Mouse (Mus musculus) thymus, adult 2 months (tissue): ENCODE results near the gene Psg16. TPM values are rescaled to one million over a fixed set of nuclear protein-coding genes. Genes with fewer than 3 reads are reported as not detected.
A peak's percentile ranks its signal among the peaks of the same experiment; 100 is the strongest.

Experiments
- DNase-seq: peaks from one replicate; pipeline ENCODE4 v3.0.0; 2021
- H3K27ac ChIP-seq: fragments of 200-500 bp; 2 replicates; pipeline ENCODE4 v1.5.1; 2012; ENCODE audit warnings: low read length, control low read depth; ENCODE audit not compliant: control insufficient read depth, insufficient read depth
- H3K27me3 ChIP-seq: fragments of 200-500 bp; 2 replicates; pipeline ENCODE4 v1.6.1; 2012; ENCODE audit warnings: mild to moderate bottlenecking, low read length, moderate library complexity, mixed read lengths; ENCODE audit not compliant: control insufficient read depth, insufficient read depth
- H3K36me3 ChIP-seq: fragments of 200-500 bp; 2 replicates; pipeline ENCODE4 v1.6.1; 2012; ENCODE audit warnings: mild to moderate bottlenecking, low read length, moderate library complexity; ENCODE audit not compliant: control insufficient read depth, insufficient read depth
- H3K4me1 ChIP-seq: fragments of 200-500 bp; replicated peaks from 2 replicates; pipeline ENCODE4 v1.6.1; 2012; ENCODE audit warnings: low read length; ENCODE audit not compliant: control insufficient read depth, insufficient read depth
- H3K4me3 ChIP-seq: fragments of 200-500 bp; 2 replicates; pipeline ENCODE4 v1.5.1; 2012; ENCODE audit warnings: mild to moderate bottlenecking, low read length, control low read depth, moderate library complexity; ENCODE audit not compliant: control insufficient read depth, insufficient read depth
- CTCF ChIP-seq: fragments of 200-500 bp; IDR thresholded peaks from 2 replicates; pipeline ENCODE4 v1.5.1; 2012; ENCODE audit warnings: mild to moderate bottlenecking, control low read depth, low read length, moderate library complexity, borderline replicate concordance; ENCODE audit not compliant: control insufficient read depth, poor library complexity, insufficient read depth; ENCODE audit errors: extremely low read depth
- POLR2A ChIP-seq: fragments of 200-500 bp; IDR thresholded peaks from 2 replicates; pipeline ENCODE4 v1.6.1; 2012; ENCODE audit warnings: mild to moderate bottlenecking, low read length, control low read depth, moderate library complexity; ENCODE audit not compliant: control insufficient read depth, poor library complexity, insufficient read depth; ENCODE audit errors: extremely low read depth
- WGBS: fragments of 180-500 bp; shearing (Covaris S2); methylation state at CpG from one replicate; pipeline ENCODE4 v1.1.7; 2018; 5-methylcytosine and 5-hydroxymethylcytosine counted together
- polyA plus RNA-seq: library from polyadenylated mRNA; depleted of rRNA; stranded (reverse); fragments of >200 nt; gene quantifications from 2 replicates; pipeline ENCODE4 v1.2.3, GENCODE M21; 2012

Gene Psg16
- polyA plus RNA-seq, 1 experiment = not detected

DNA sequence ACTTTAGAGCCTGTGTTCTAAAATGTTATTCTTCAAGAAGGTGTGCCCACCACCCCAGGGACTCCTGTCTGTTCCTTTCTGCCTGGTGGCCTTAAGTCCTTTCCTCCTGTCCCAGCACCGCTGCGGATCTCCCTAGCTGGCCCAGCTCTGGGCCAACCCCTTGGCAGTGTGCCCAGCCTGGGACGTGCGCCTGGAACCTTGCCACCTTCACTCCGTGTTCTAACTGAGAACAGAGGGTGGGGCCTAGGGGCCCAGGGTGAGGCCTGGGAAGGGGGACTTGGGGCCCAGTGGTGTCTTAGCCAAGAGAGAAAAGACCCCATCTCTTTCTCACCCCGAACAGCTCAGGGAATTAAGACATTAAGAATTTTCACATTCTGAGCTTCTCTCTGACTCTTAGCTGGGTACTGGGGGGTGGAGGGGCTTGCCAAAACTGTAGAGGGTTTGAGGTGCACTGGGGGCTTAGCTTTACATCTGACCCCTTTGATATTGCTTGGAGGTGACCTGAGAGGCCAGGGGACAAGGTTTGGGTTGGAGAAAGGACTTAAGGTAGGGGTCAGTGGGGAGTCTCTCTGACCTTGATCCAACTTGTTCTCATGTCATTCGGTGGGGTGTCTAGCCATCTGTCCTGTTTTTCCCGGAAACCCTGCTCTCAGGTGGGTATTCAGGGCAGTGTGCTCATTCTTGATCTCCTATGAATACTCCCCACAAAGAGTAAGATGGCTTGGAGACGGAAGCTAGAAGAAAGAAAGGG is 13.6 kb upstream of the Psg16 start:
- no peak overlapping the region for H3K27ac ChIP-seq
- peaks cover 48% of the 10 kb centered on the region for H3K4me1 ChIP-seq

DNA sequence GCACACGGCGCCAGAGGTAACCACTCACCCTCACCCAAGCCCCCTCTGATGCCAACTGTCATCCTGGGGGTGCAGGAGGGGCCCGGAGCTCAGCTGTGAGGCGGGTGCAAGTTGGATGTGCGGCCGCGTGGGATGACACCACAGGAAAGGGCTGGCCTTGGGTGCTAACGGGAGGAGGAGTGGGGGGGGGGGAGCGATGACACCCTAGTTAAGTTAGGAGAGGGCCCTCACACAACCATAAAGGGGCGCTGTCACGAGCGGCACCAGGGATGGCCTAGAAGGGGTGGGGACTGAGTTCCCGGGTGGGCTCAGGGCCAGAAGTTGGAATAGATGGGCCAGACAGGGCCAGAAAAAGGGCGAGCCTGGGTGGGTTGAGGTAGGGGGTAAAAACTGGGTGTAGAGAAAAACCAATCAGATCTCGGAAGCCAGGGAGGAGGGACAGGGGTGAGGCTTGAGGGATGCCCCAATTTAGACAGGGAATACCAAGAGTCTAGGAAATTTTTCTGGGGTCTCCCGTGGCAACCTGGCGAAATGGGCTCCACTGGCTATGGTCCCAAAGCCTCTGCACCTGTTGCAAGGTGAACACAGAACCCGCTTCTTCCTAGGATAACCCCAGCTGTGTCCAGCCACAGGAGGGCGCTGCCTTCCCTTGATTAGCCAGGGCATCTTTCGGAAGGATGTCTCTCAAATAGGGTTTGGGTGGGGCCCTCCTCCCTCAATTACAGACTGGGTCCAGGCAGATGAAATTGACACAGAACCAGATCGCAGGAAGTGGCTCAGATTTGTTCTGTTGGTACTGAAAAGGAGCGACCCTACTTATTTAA is 12.8 kb upstream of the Psg16 start:
- TF ChIP-seq CTCF (peak; percentile 29; the same call in 1 of the 2 replicates), POLR2A (no peak)
- Histone ChIP-seq H3K4me3 (no peak overlapping the region), H3K36me3 (no peaks in the 10 kb centered on the region), H3K27me3 (no peaks in the 10 kb centered on the region), H3K4me1 (peaks cover 44% of the 10 kb centered on the region), H3K27ac (no peak overlapping the region)
- 49% methylated on average over 22 of the region's 22 CpGs for WGBS
- DNase-seq = no peak

More for the DNA sequence above, 13.6 kb upstream of the Psg16 start:
- no peak for TF ChIP-seq CTCF
- TF ChIP-seq POLR2A = no peak
- H3K36me3 ChIP-seq = no peaks in the 10 kb centered on the region
- peak; percentile 13 for DNase-seq
- no peak overlapping the region for H3K4me3 ChIP-seq
- H3K27me3 ChIP-seq = no peaks in the 10 kb centered on the region
- 11% methylated on average over 9 of the region's 9 CpGs for WGBS

DNA sequence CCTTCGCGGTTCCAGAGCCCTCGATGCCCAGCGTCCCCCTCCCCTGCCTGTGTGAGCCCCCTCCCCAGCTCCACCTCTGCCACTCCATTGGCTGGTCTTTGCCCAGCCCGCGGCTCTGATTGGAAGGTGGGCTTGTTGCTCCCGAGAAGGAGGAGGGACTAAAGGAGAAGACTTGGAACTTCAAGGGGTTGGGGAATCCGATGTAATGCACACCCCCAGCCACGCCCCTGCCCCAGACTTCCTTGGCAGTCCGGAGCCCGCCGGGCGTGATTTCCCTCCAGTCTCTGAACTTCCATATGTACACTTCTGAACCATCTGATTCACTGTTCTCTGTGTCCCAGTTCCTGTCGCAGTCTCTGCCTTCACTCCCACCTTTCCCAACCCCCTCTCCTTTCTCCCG is 11.5 kb upstream of the Psg16 start, which contains the start of gene Hif3a:
Hif3a (minus strand) TSS at position 39 of the 400 bp plus-strand sequence.
- TF ChIP-seq CTCF (no peak), POLR2A (no peak)

DNA sequence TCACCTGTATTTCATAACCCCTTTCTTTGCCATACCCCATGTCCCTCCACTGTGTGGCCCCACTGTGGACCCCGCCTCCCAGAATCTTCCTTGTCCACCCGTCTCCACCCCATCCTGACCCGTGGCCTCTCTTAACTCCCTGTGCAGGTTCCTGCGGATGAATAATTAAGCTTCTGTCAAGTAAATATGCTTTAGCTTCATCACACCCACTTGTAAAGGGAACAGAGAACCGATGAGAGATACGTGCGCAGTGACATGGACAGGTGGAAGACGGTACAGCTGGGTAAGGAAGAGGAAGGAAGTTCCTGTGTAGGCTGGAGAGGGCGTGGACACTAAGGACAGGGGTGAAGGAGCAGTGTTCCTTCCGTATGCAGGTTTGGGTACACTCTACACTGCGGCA is 11.0 kb upstream of the Psg16 start:
- Histone ChIP-seq H3K36me3 (no peaks in the 10 kb centered on the region), H3K4me1 (peaks cover 33% of the 10 kb centered on the region), H3K4me3 (no peak overlapping the region), H3K27ac (no peak overlapping the region), H3K27me3 (no peaks in the 10 kb centered on the region)
- WGBS = 19% methylated on average over 11 of the region's 11 CpGs
- no peak for DNase-seq
- TF ChIP-seq POLR2A (no peak), CTCF (no peak)

More for the DNA sequence above, 11.5 kb upstream of the Psg16 start, which contains the start of gene Hif3a:
- no peak within 1 kb of the TSS for H3K4me3 ChIP-seq
- no peaks in the 10 kb centered on the region for H3K36me3 ChIP-seq
- H3K27me3 ChIP-seq = no peaks in the 10 kb centered on the region
- DNase-seq = no peak
- 50% methylated on average over 15 of the region's 15 CpGs for WGBS
- H3K27ac ChIP-seq = no peak within 1 kb of the TSS
- H3K4me1 ChIP-seq = peaks cover 36% of the 10 kb centered on the region

DNA sequence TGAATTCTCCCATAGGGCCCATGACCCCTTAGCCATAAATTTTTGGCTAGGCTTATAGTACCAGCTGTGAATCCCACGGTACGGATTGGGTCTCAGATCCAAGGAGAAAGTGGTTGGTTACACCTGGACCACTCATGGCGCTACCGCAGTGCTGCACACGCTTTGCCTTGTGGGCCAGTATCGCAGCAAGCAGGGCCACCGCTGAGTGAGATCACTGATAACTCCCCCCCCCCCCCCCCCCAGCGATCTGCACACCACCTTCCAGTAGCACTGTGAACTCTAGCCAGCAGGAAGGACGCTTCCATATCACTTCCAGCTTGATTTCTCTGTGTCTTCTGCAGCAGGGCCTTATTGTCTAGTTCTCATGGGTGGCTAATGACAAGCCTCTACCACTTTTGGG is 8.2 kb upstream of the Psg16 start:
- H3K27me3 ChIP-seq = no peaks in the 10 kb centered on the region
- peaks cover 7% of the 10 kb centered on the region for H3K4me1 ChIP-seq
- no peak for TF ChIP-seq POLR2A
- no peak for TF ChIP-seq CTCF
- no peak for DNase-seq
- H3K27ac ChIP-seq = no peak overlapping the region
- H3K4me3 ChIP-seq = no peak overlapping the region
- 89% methylated on average over 9 of the region's 9 CpGs for WGBS
- no peaks in the 10 kb centered on the region for H3K36me3 ChIP-seq

DNA sequence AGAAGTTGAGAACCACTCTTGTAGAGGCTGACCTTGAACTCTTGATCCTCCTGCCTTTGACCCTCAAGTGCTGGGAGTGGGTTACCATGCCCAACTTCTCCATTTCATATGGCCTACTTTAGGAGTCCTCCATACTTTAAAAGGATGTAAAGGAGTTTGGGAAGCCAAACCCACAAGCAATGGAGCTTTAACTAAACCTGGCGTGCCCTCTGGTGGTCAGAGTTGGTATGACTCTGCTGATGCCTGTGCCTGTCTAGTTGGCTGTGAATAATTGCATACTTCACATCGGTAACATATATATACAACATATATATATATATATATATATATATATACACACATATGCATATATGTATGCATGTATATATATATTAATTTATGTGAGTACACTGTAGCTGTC is 7.4 kb upstream of the Psg16 start:
- no peaks in the 10 kb centered on the region for H3K27me3 ChIP-seq
- H3K36me3 ChIP-seq = no peaks in the 10 kb centered on the region
- no peak overlapping the region for H3K27ac ChIP-seq
- DNase-seq = peak; percentile 78
- no peak for TF ChIP-seq POLR2A
- no peak for TF ChIP-seq CTCF
- no peaks in the 10 kb centered on the region for H3K4me1 ChIP-seq
- no peak overlapping the region for H3K4me3 ChIP-seq
- 2% methylated on average over 2 of the region's 2 CpGs for WGBS
